Mouse (Mus musculus) G1E-ER4 (cell line): ENCODE results near the gene Chrdl2. TPM values are rescaled to one million over a fixed set of nuclear protein-coding genes. Genes with fewer than 3 reads are reported as not detected.

Experiments used
- GATA1 ChIP-seq: IDR thresholded peaks from one replicate; pipeline ENCODE4 v1.8.0; 2012; ENCODE audit warnings: low read length, inconsistent platforms
- polyA plus RNA-seq: library from polyadenylated mRNA; stranded (reverse); fragments of >175 nt; gene quantifications from 2 replicates; pipeline ENCODE4 v1.2.3, GENCODE M21; 2012

The Chrdl2 gene
- polyA plus RNA-seq, 1 experiment = not detected

GRCm38 (mm10) chr7:100012515-100012914, 6.5 kb downstream of the Chrdl2 start:
- no peak for TF ChIP-seq GATA1

GRCm38 (mm10) chr7:100014123-100014600, 8.2 kb downstream of the Chrdl2 start:
- no peak for TF ChIP-seq GATA1

GRCm38 (mm10) chr7:100017056-100017455, 11.1 kb downstream of the Chrdl2 start:
- no peak for TF ChIP-seq GATA1

GRCm38 (mm10) chr7:100027353-100027752, 21.4 kb downstream of the Chrdl2 start:
- no peak for TF ChIP-seq GATA1

GRCm38 (mm10) chr7:100029307-100029706, 23.3 kb downstream of the Chrdl2 start:
- TF ChIP-seq GATA1 = no peak

GRCm38 (mm10) chr7:100030996-100031749, 25.2 kb downstream of the Chrdl2 start:
- TF ChIP-seq GATA1 = no peak

GRCm38 (mm10) chr7:100033672-100034071, 27.7 kb downstream of the Chrdl2 start:
- no peak for TF ChIP-seq GATA1

- TF ChIP-seq GATA1 = no peak
Observed at GRCm38 (mm10) chr7:100034815-100035463, 29.0 kb downstream of the Chrdl2 start.

- TF ChIP-seq GATA1 = no peak
Observed at GRCm38 (mm10) chr7:100036050-100036449, 30.1 kb downstream of the Chrdl2 start.

- no peak for TF ChIP-seq GATA1
Observed at GRCm38 (mm10) chr7:100036495-100036894, 30.5 kb downstream of the Chrdl2 start.

- TF ChIP-seq GATA1 = no peak
Observed at GRCm38 (mm10) chr7:100042120-100042519, 36.1 kb downstream of the Chrdl2 start.

- TF ChIP-seq GATA1 = no peak
Observed at GRCm38 (mm10) chr7:100043096-100043495, 37.1 kb downstream of the Chrdl2 start.

GRCm38 (mm10) chr7:100043605-100044031, 37.6 kb downstream of the Chrdl2 start:
- TF ChIP-seq GATA1 = no peak

- TF ChIP-seq GATA1 = no peak
Observed at GRCm38 (mm10) chr7:100046486-100046885, 40.5 kb downstream of the Chrdl2 start.

GRCm38 (mm10) chr7:100051904-100052303, 45.9 kb downstream of the Chrdl2 start:
- no peak for TF ChIP-seq GATA1

- TF ChIP-seq GATA1 = no peak
Observed at GRCm38 (mm10) chr7:100073959-100074358, 68.0 kb downstream of the Chrdl2 start.

- no peak for TF ChIP-seq GATA1
Observed at GRCm38 (mm10) chr7:100076296-100076695, 70.3 kb downstream of the Chrdl2 start.

- TF ChIP-seq GATA1 = no peak
Observed at GRCm38 (mm10) chr7:100077071-100077470, 71.1 kb downstream of the Chrdl2 start.
